ENCODE assay signal across 13 mouse cellular contexts in genomic region chr9:69004514-69004913, GRCm38 (mm10).
"Had no signal": no experiment of that assay in that cellular context is flagged by ENCODE, and none has a peak within 500 bp of the region (broad histone marks: within the 10 kb centered on the region; RNA-seq: fewer than 3 reads in every experiment).

No protein-coding gene starts in this region.

- DNase-seq: kidney, adult 8-10 months; kidney, postnatal 25 days; lung, postnatal 4 days; midbrain, embryonic 14.5 days; right cerebral cortex, postnatal 14 days; thymus, postnatal 4 days had no signal

- H3K4me2 ChIP-seq: limb, embryonic 15.5 days; liver, embryonic 12.5 days; neural tube, embryonic 15.5 days; stomach, embryonic 15.5 days had no signal

- H3K4me3 ChIP-seq: left cerebral cortex, adult 2 months; limb, embryonic 15.5 days; liver, embryonic 12.5 days; midbrain, embryonic 10.5 days; myocyte; neural tube, embryonic 15.5 days; stomach, embryonic 15.5 days had no signal

- ATAC-seq: liver, embryonic 12.5 days had no signal

- H3K4me1 ChIP-seq: limb, embryonic 15.5 days; liver, embryonic 12.5 days; midbrain, embryonic 10.5 days; neural tube, embryonic 15.5 days; stomach, embryonic 15.5 days had no signal

- H3K9me3 ChIP-seq: limb, embryonic 15.5 days; liver, embryonic 12.5 days; midbrain, embryonic 10.5 days; neural tube, embryonic 15.5 days; stomach, embryonic 15.5 days had no signal

- H3K27ac ChIP-seq: left cerebral cortex, adult 2 months; limb, embryonic 15.5 days; liver, embryonic 12.5 days; midbrain, embryonic 10.5 days; neural tube, embryonic 15.5 days; stomach, embryonic 15.5 days had no signal

- H3K27me3 ChIP-seq: limb, embryonic 15.5 days; liver, embryonic 12.5 days; neural tube, embryonic 15.5 days; stomach, embryonic 15.5 days had no signal

- H3K36me3 ChIP-seq: limb, embryonic 15.5 days; liver, embryonic 12.5 days; midbrain, embryonic 10.5 days; neural tube, embryonic 15.5 days; stomach, embryonic 15.5 days had no signal

- H3K9ac ChIP-seq: limb, embryonic 15.5 days; liver, embryonic 12.5 days; neural tube, embryonic 15.5 days; stomach, embryonic 15.5 days had no signal
